ENCODE assay signal across 22 mouse cellular contexts in the genomic region with DNA sequence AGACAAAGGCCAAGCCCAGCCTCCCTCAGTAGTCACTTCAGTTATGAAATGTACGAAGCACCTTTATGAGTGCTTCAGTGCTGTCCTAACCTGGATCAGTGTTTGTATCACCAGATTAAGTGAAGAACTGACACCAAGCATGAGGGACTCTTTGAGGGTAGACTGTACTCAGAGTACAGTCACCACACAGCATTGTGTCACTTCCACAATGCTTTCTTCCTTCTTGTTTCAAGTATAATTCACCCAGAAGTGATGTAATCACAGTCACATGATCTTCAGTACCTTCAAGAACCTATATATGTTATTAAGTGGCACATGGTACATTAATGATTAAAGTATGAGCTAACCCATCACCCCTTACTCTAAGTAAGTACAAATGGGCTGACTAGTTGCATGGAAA.
"Had no signal": no experiment of that assay in that cellular context is flagged by ENCODE, and none has a peak within 500 bp of the region (broad histone marks: within the 10 kb centered on the region; RNA-seq: fewer than 3 reads in every experiment).

No protein-coding gene starts in this region.

- DNase-seq: heart, postnatal 10 days; heart, postnatal 14 days; heart, postnatal 36 days; heart, postnatal 4 days; kidney, adult 11 months; kidney, adult 18-20 months; kidney, adult 2 months; kidney, adult 8-10 months; kidney, adult 9 months; kidney, postnatal 10 days; kidney, postnatal 14 days; kidney, postnatal 25 days; kidney, postnatal 36 days; kidney, postnatal 4 days; layer of hippocampus, adult 9-11 months; layer of hippocampus, postnatal 36 days had no signal

- ATAC-seq: hindbrain, embryonic 16.5 days; hindbrain, postnatal 0 days; inflammation-experienced regulatory T-cells, adult 6 months; intestine, embryonic 15.5 days; intestine, embryonic 16.5 days; intestine, postnatal 0 days had no signal
